Mouse (Mus musculus): ENCODE data around the gene Dll4. TPM values are rescaled to one million over a fixed set of nuclear protein-coding genes. Genes with fewer than 3 reads are reported as not detected.

Gene Dll4
- polyA plus RNA-seq, 1 experiment from 2014 or later = not detected

GRCm38 (mm10) chr2:119298330-119298729, 27.3 kb upstream of the Dll4 start:
- peaks cover 52% of the 10 kb centered on the region; the same call in 1 of the 2 replicates for H3K36me3 ChIP-seq (ENCODE audit: inconsistent target)
- WGBS (ENCODE audit: missing documents) = 49% methylated on average over 5 of the region's 5 CpGs
- no peak overlapping the region for H3K27ac ChIP-seq
- H3K79me2 ChIP-seq (ENCODE audit: inconsistent target) = peaks cover 69% of the 10 kb centered on the region
- H3K4me3 ChIP-seq (ENCODE audit: inconsistent target) = no peak overlapping the region

- Histone ChIP-seq H3K4me3 (ENCODE audit: inconsistent target) (no peak overlapping the region), H3K27ac (no peak overlapping the region), H3K79me2 (ENCODE audit: inconsistent target) (peaks cover 63% of the 10 kb centered on the region), H3K36me3 (ENCODE audit: inconsistent target) (peaks cover 47% of the 10 kb centered on the region; the same call in 1 of the 2 replicates)
- 94% methylated on average over 2 of the region's 2 CpGs for WGBS (ENCODE audit: missing documents)
Measured at GRCm38 (mm10) chr2:119298839-119299238, 26.7 kb upstream of the Dll4 start.

- WGBS (ENCODE audit: missing documents) = 16% methylated on average over 15 of the region's 15 CpGs
- Histone ChIP-seq H3K4me3 (ENCODE audit: inconsistent target) (no peak overlapping the region), H3K27ac (no peak overlapping the region), H3K79me2 (ENCODE audit: inconsistent target) (peaks cover 50% of the 10 kb centered on the region), H3K36me3 (ENCODE audit: inconsistent target) (peaks cover 33% of the 10 kb centered on the region; the same call in 1 of the 2 replicates)
Measured at GRCm38 (mm10) chr2:119299981-119300818, 25.4 kb upstream of the Dll4 start.

- WGBS (ENCODE audit: missing documents) = 36% methylated on average over 7 of the region's 7 CpGs
- no peak overlapping the region for H3K27ac ChIP-seq
- H3K4me3 ChIP-seq (ENCODE audit: inconsistent target) = no peak overlapping the region
- H3K79me2 ChIP-seq (ENCODE audit: inconsistent target) = peaks cover 42% of the 10 kb centered on the region
- peaks cover 28% of the 10 kb centered on the region; the same call in 1 of the 2 replicates for H3K36me3 ChIP-seq (ENCODE audit: inconsistent target)
Measured at GRCm38 (mm10) chr2:119300819-119301493, 24.6 kb upstream of the Dll4 start.

GRCm38 (mm10) chr2:119302876-119303275, 22.7 kb upstream of the Dll4 start:
- 78% methylated on average over 6 of the region's 6 CpGs for WGBS (ENCODE audit: missing documents)
- Histone ChIP-seq H3K27ac (no peak overlapping the region), H3K4me3 (ENCODE audit: inconsistent target) (no peak overlapping the region), H3K36me3 (ENCODE audit: inconsistent target) (peaks cover 14% of the 10 kb centered on the region; the same call in 1 of the 2 replicates), H3K79me2 (ENCODE audit: inconsistent target) (peaks cover 23% of the 10 kb centered on the region)

- Histone ChIP-seq H3K27ac (no peak overlapping the region), H3K36me3 (ENCODE audit: inconsistent target) (0 out of 2 replicates have a peak, but pooled peaks cover 1% of the 10 kb centered on the region), H3K79me2 (ENCODE audit: inconsistent target) (peaks cover 8% of the 10 kb centered on the region), H3K4me3 (ENCODE audit: inconsistent target) (no peak overlapping the region)
- 80% methylated on average over 3 of the region's 3 CpGs for WGBS (ENCODE audit: missing documents)
Measured at GRCm38 (mm10) chr2:119304391-119304790, 21.2 kb upstream of the Dll4 start.

- Histone ChIP-seq H3K27ac (no peak overlapping the region), H3K36me3 (ENCODE audit: inconsistent target) (no peaks in the 10 kb centered on the region)
- 83% methylated on average over 3 of the region's 3 CpGs for WGBS (ENCODE audit: missing documents)
Measured at GRCm38 (mm10) chr2:119304798-119305208, 20.8 kb upstream of the Dll4 start.

GRCm38 (mm10) chr2:119311544-119311943, 14.0 kb upstream of the Dll4 start:
- 87% methylated on average over 11 of the region's 12 CpGs for WGBS (ENCODE audit: missing documents)
- Histone ChIP-seq H3K79me2 (ENCODE audit: inconsistent target) (no peaks in the 10 kb centered on the region), H3K27ac (no peak overlapping the region), H3K36me3 (ENCODE audit: inconsistent target) (no peaks in the 10 kb centered on the region), H3K4me3 (ENCODE audit: inconsistent target) (no peak overlapping the region)

More at GRCm38 (mm10) chr2:119304798-119305208, 20.8 kb upstream of the Dll4 start:
- Histone ChIP-seq H3K4me3 (ENCODE audit: inconsistent target) (no peak overlapping the region), H3K79me2 (ENCODE audit: inconsistent target) (peaks cover 4% of the 10 kb centered on the region; the same call in 1 of the 2 replicates)

- WGBS (ENCODE audit: missing documents) = 94% methylated on average over 2 of the region's 2 CpGs
- H3K79me2 ChIP-seq (ENCODE audit: inconsistent target) = no peaks in the 10 kb centered on the region
- no peak overlapping the region for H3K27ac ChIP-seq
- no peaks in the 10 kb centered on the region for H3K36me3 ChIP-seq (ENCODE audit: inconsistent target)
- no peak overlapping the region for H3K4me3 ChIP-seq (ENCODE audit: inconsistent target)
Measured at GRCm38 (mm10) chr2:119312380-119312958, 13.1 kb upstream of the Dll4 start.

- WGBS (ENCODE audit: missing documents) = 65% methylated on average over 10 of the region's 10 CpGs
- H3K27ac ChIP-seq = no peak overlapping the region
- no peaks in the 10 kb centered on the region for H3K36me3 ChIP-seq (ENCODE audit: inconsistent target)
- no peak overlapping the region for H3K4me3 ChIP-seq (ENCODE audit: inconsistent target)
- no peaks in the 10 kb centered on the region for H3K79me2 ChIP-seq (ENCODE audit: inconsistent target)
Measured at GRCm38 (mm10) chr2:119313780-119314479, 11.7 kb upstream of the Dll4 start.

- no peaks in the 10 kb centered on the region for H3K79me2 ChIP-seq (ENCODE audit: inconsistent target)
- no peaks in the 10 kb centered on the region for H3K36me3 ChIP-seq (ENCODE audit: inconsistent target)
- H3K27ac ChIP-seq = no peak overlapping the region
- 97% methylated on average over 12 of the region's 12 CpGs for WGBS (ENCODE audit: missing documents)
- no peak overlapping the region for H3K4me3 ChIP-seq (ENCODE audit: inconsistent target)
Measured at GRCm38 (mm10) chr2:119314742-119315310, 10.8 kb upstream of the Dll4 start.

- no peak overlapping the region for H3K27ac ChIP-seq
- no peaks in the 10 kb centered on the region for H3K36me3 ChIP-seq (ENCODE audit: inconsistent target)
- H3K79me2 ChIP-seq (ENCODE audit: inconsistent target) = no peaks in the 10 kb centered on the region
- WGBS (ENCODE audit: missing documents) = 90% methylated on average over 3 of the region's 3 CpGs
- no peak overlapping the region for H3K4me3 ChIP-seq (ENCODE audit: inconsistent target)
Measured at GRCm38 (mm10) chr2:119318043-119318710, 7.4 kb upstream of the Dll4 start.

- Histone ChIP-seq H3K79me2 (ENCODE audit: inconsistent target) (no peaks in the 10 kb centered on the region), H3K27ac (no peak overlapping the region), H3K4me3 (ENCODE audit: inconsistent target) (no peak overlapping the region), H3K36me3 (ENCODE audit: inconsistent target) (no peaks in the 10 kb centered on the region)
- WGBS (ENCODE audit: missing documents) = 28% methylated on average over 8 of the region's 8 CpGs
Measured at GRCm38 (mm10) chr2:119320571-119320970, 5.0 kb upstream of the Dll4 start.
